Mouse (Mus musculus) hindbrain, embryonic 16.5 days (tissue): ENCODE data around the gene Cdc37. TPM values are rescaled to one million over a fixed set of nuclear protein-coding genes. Genes with fewer than 3 reads are reported as not detected.
A peak's percentile ranks its signal among the peaks of the same experiment; 100 is the strongest.

Experiments used
- ATAC-seq: fragments of 200-750 bp; cut with Nextera tagmentation; 2 replicates; pipeline ENCODE4 v1.8.0; 2017; ENCODE audit warnings: moderate TSS enrichment, moderate library complexity
- H3K27ac ChIP-seq: fragments of 300-500 bp; sonication (generic); 2 replicates; pipeline ENCODE4 v1.5.1; 2014; ENCODE audit warnings: low read depth, mild to moderate bottlenecking, control low read depth, low read length, moderate library complexity
- H3K27me3 ChIP-seq: fragments of 300-500 bp; sonication (generic); replicated peaks from 2 replicates; pipeline ENCODE4 v1.6.1; 2014; ENCODE audit warnings: low read length; ENCODE audit not compliant: control insufficient read depth, insufficient read depth
- H3K36me3 ChIP-seq: fragments of 300-500 bp; sonication (generic); 2 replicates; pipeline ENCODE4 v1.6.1; 2014; ENCODE audit warnings: mild to moderate bottlenecking, low read length, moderate library complexity, mixed read lengths; ENCODE audit not compliant: control insufficient read depth, insufficient read depth
- H3K4me1 ChIP-seq: fragments of 300-500 bp; sonication (generic); 2 replicates; pipeline ENCODE4 v1.6.1; 2014; ENCODE audit warnings: low read depth, low read length; ENCODE audit not compliant: control insufficient read depth, insufficient read depth
- H3K4me2 ChIP-seq: fragments of 300-500 bp; sonication (generic); 2 replicates; pipeline ENCODE4 v1.6.1; 2014; ENCODE audit warnings: mild to moderate bottlenecking, low read length, control low read depth, moderate library complexity
- H3K4me3 ChIP-seq: fragments of 300-500 bp; sonication (generic); 2 replicates; pipeline ENCODE4 v1.5.1; 2014; ENCODE audit warnings: mild to moderate bottlenecking, low read length, control low read depth, moderate library complexity
- H3K9ac ChIP-seq: fragments of 300-500 bp; sonication (generic); 2 replicates; pipeline ENCODE4 v1.6.1; 2014; ENCODE audit warnings: low read depth, mild to moderate bottlenecking, control low read depth, low read length, moderate library complexity
- H3K9me3 ChIP-seq: fragments of 300-500 bp; sonication (generic); 2 replicates; pipeline ENCODE4 v1.6.1; 2014; ENCODE audit warnings: mild to moderate bottlenecking, low read length, moderate library complexity; ENCODE audit not compliant: control insufficient read depth
- WGBS: fragments of 180-500 bp; shearing (Covaris S2); extraction: QIAGEN DNeasy Blood & Tissue Kit; methylation state at CpG from one replicate; pipeline ENCODE4 v1.1.7; 2014; 5-methylcytosine and 5-hydroxymethylcytosine counted together
- polyA plus RNA-seq: library from polyadenylated mRNA; unstranded; fragments of >200 nt; fragmentation: Nextera tagmentation; extraction: Ambion mirVana; gene quantifications from 2 replicates; pipeline ENCODE4 v1.2.1, GENCODE M21; 2015

Gene Cdc37
- polyA plus RNA-seq, 1 experiment from 2014 or later = 204 TPM

- Histone ChIP-seq H3K4me1 (peaks cover 33% of the 10 kb centered on the region), H3K27me3 (no peaks in the 10 kb centered on the region), H3K9ac (no peak overlapping the region; the same call in 1 of the 2 replicates), H3K4me3 (no peak overlapping the region), H3K9me3 (no peaks in the 10 kb centered on the region), H3K4me2 (peak overlapping the region; percentile 19; the same call in 1 of the 2 replicates), H3K36me3 (peaks cover 14% of the 10 kb centered on the region), H3K27ac (no peak overlapping the region)
- 52% methylated on average over 10 of the region's 10 CpGs for WGBS
- ATAC-seq = no peak
These were observed 3.1 kb downstream of the Cdc37 start for GRCm38 (mm10) chr9:21146722-21147121.

GRCm38 (mm10) chr9:21145431-21145830, 4.4 kb downstream of the Cdc37 start:
- no peak overlapping the region for H3K4me3 ChIP-seq
- H3K36me3 ChIP-seq = peaks cover 24% of the 10 kb centered on the region
- H3K9me3 ChIP-seq = no peaks in the 10 kb centered on the region
- H3K9ac ChIP-seq = no peak overlapping the region
- 97% methylated on average over 4 of the region's 4 CpGs for WGBS
- no peak overlapping the region for H3K4me2 ChIP-seq
- peaks cover 33% of the 10 kb centered on the region for H3K4me1 ChIP-seq
- no peak for ATAC-seq
- no peak overlapping the region for H3K27ac ChIP-seq
- no peaks in the 10 kb centered on the region for H3K27me3 ChIP-seq

GRCm38 (mm10) chr9:21144361-21144760, 5.4 kb downstream of the Cdc37 start:
- no peak for ATAC-seq
- WGBS = 94% methylated on average over 3 of the region's 3 CpGs
- no peaks in the 10 kb centered on the region for H3K27me3 ChIP-seq
- peaks cover 34% of the 10 kb centered on the region for H3K36me3 ChIP-seq
- no peak overlapping the region for H3K9ac ChIP-seq
- no peak overlapping the region for H3K4me2 ChIP-seq
- H3K4me3 ChIP-seq = no peak overlapping the region
- H3K4me1 ChIP-seq = peaks cover 30% of the 10 kb centered on the region
- H3K9me3 ChIP-seq = no peaks in the 10 kb centered on the region
- no peak overlapping the region for H3K27ac ChIP-seq

GRCm38 (mm10) chr9:21141922-21142321, 7.9 kb downstream of the Cdc37 start:
- H3K4me1 ChIP-seq = peaks cover 7% of the 10 kb centered on the region
- no peak overlapping the region for H3K4me3 ChIP-seq
- H3K27me3 ChIP-seq = no peaks in the 10 kb centered on the region
- H3K9me3 ChIP-seq = no peaks in the 10 kb centered on the region
- WGBS = 93% methylated on average over 14 of the region's 14 CpGs
- no peak for ATAC-seq
- peaks cover 42% of the 10 kb centered on the region for H3K36me3 ChIP-seq
- H3K27ac ChIP-seq = no peak overlapping the region
- H3K9ac ChIP-seq = no peak overlapping the region
- no peak overlapping the region for H3K4me2 ChIP-seq

GRCm38 (mm10) chr9:21138386-21138785, 11.4 kb downstream of the Cdc37 start:
- 83% methylated on average over 4 of the region's 4 CpGs for WGBS
- H3K36me3 ChIP-seq = peaks cover 37% of the 10 kb centered on the region

GRCm38 (mm10) chr9:21137229-21137628, 12.6 kb downstream of the Cdc37 start:
- WGBS = 54% methylated on average over 3 of the region's 3 CpGs
- no peak overlapping the region for H3K9ac ChIP-seq

More at GRCm38 (mm10) chr9:21138386-21138785, 11.4 kb downstream of the Cdc37 start:
- Histone ChIP-seq H3K4me2 (no peak overlapping the region), H3K9me3 (no peaks in the 10 kb centered on the region), H3K27ac (no peak overlapping the region), H3K9ac (no peak overlapping the region), H3K4me3 (no peak overlapping the region), H3K4me1 (no peaks in the 10 kb centered on the region), H3K27me3 (no peaks in the 10 kb centered on the region)
- no peak for ATAC-seq

GRCm38 (mm10) chr9:21136401-21136800, 13.4 kb downstream of the Cdc37 start:
- Histone ChIP-seq H3K27ac (no peak overlapping the region), H3K9ac (no peak overlapping the region), H3K9me3 (no peaks in the 10 kb centered on the region), H3K4me2 (no peak overlapping the region), H3K4me1 (peaks cover 2% of the 10 kb centered on the region; the same call in 1 of the 2 replicates), H3K4me3 (no peak overlapping the region), H3K27me3 (no peaks in the 10 kb centered on the region), H3K36me3 (peaks cover 28% of the 10 kb centered on the region)
- ATAC-seq = no peak
- 82% methylated on average over 6 of the region's 6 CpGs for WGBS

More at GRCm38 (mm10) chr9:21137229-21137628, 12.6 kb downstream of the Cdc37 start:
- Histone ChIP-seq H3K4me3 (no peak overlapping the region), H3K27me3 (no peaks in the 10 kb centered on the region), H3K9me3 (no peaks in the 10 kb centered on the region), H3K36me3 (peaks cover 32% of the 10 kb centered on the region), H3K4me1 (no peaks in the 10 kb centered on the region), H3K27ac (no peak overlapping the region), H3K4me2 (no peak overlapping the region)
- ATAC-seq = peak; percentile 9; the same call in 1 of the 2 replicates

GRCm38 (mm10) chr9:21135941-21136381, 13.8 kb downstream of the Cdc37 start:
- no peaks in the 10 kb centered on the region for H3K27me3 ChIP-seq
- H3K4me2 ChIP-seq = no peak overlapping the region
- no peak overlapping the region for H3K27ac ChIP-seq
- H3K4me3 ChIP-seq = no peak overlapping the region
- 71% methylated on average over 1 of the region's 1 CpGs for WGBS
- no peak for ATAC-seq
- H3K9ac ChIP-seq = no peak overlapping the region
- peaks cover 24% of the 10 kb centered on the region for H3K36me3 ChIP-seq
- peaks cover 2% of the 10 kb centered on the region; the same call in 1 of the 2 replicates for H3K4me1 ChIP-seq
- H3K9me3 ChIP-seq = no peaks in the 10 kb centered on the region

- Histone ChIP-seq H3K9me3 (no peaks in the 10 kb centered on the region), H3K27me3 (no peaks in the 10 kb centered on the region), H3K27ac (no peak overlapping the region), H3K4me1 (peaks cover 5% of the 10 kb centered on the region), H3K4me2 (no peak overlapping the region), H3K36me3 (peaks cover 18% of the 10 kb centered on the region), H3K9ac (no peak overlapping the region), H3K4me3 (no peak overlapping the region)
- 71% methylated on average over 4 of the region's 4 CpGs for WGBS
- ATAC-seq = no peak
These were observed 14.4 kb downstream of the Cdc37 start for GRCm38 (mm10) chr9:21135329-21135890.
